Mouse (Mus musculus) v-Abl transformed pro-B cells (cell line): ENCODE data around the gene Ddi2.

Experiments
- in situ Hi-C, 2 experiments: fragments of 400-800 bp; cut with MboI; formaldehyde crosslinking; loops; one replicate each; pipeline ENCODE4 v1.15.1; 2025; ENCODE audit not compliant: unreplicated experiment in 2 of 2

Ddi2 gene

GRCm38 (mm10) chr4:141746578-141747346 lies 23.5 kb upstream of the Ddi2 start, which contains the start of gene Agmat:
Gene Agmat (plus strand): TSS chr4:141746672.
- in situ Hi-C loops = no loop called here

DNA sequence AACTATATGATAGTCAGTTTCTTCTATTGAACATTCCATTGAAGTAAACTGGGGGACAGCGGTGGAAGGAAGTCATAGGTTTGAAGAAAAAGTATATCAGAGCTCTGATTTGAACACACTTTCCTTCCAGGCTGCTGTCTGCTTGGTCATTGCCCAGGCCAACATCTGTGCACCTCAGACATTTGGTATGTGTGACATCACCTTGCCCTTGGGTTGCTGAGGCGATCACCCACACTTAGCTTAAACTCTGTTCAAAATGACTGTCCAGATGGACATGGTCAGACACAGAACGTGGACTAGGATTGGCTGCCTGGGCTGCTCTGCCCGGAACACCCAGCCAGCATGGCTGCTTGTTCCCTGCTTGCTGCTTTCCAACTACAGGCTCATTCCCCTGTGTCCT lies 19.2 kb upstream of the Ddi2 start:
- in situ Hi-C loops = no loop called here

GRCm38 (mm10) chr4:141741856-141742255 lies 18.6 kb upstream of the Ddi2 start:
- in situ Hi-C loops = no loop called here

GRCm38 (mm10) chr4:141738015-141738414 lies 14.8 kb upstream of the Ddi2 start:
- in situ Hi-C loops = loop anchor here in 1 of 2 experiments (5.0 kb wide), 1 partner anchor 44 kb away; no protein-coding TSS in a partner anchor

DNA sequence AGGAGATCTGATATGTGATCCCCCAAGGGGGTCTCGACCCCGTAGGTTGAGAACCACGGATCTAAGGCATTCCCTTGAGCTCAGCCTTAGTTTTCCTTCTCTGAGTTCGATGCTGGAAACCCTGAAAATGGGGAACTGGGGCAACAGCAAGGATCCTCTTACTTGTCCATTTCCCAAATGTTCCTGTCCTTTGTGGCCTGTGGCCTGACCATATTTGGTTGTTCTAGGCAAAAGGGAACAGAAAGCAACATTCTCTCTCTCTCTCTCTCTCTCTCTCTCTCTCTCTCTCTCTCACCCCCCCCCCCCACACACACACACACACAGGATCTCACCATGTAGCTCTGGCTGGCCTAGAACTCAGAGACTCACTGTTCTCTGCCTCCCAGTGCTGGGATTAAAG lies 13.6 kb upstream of the Ddi2 start:
- in situ Hi-C loops = loop anchor here in 1 of 2 experiments (5.0 kb wide), 1 partner anchor 45 kb away; no protein-coding TSS in a partner anchor

- in situ Hi-C loops = loop anchor here in 1 of 2 experiments (5.0 kb wide), 1 partner anchor 47 kb away; no protein-coding TSS in a partner anchor
Observed at GRCm38 (mm10) chr4:141735206-141735560, 12.0 kb upstream of the Ddi2 start.

- in situ Hi-C loops = loop anchor here in 1 of 2 experiments (5.0 kb wide), 1 partner anchor 48 kb away; no protein-coding TSS in a partner anchor
Observed at GRCm38 (mm10) chr4:141734446-141735205, 11.4 kb upstream of the Ddi2 start.

DNA sequence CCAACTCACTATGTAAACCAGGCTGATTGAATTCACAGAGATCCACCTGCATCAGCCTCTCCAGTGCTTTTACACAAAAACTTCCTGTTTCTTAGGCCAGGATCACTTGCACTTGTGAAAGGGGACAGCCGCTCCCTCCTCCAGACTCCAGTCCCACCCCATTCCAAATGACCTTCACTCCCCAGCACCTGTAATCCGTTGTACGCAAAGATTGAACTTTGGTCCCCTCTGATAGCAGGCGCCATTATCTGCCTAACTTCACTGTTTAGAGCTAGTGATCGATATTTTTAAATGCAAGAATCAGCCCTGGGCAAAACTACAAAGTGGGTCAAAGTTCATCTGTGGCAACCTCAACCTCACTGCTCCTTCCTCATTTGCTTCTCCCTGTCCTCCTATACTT lies 8.5 kb upstream of the Ddi2 start:
- in situ Hi-C loops = no loop called here

DNA sequence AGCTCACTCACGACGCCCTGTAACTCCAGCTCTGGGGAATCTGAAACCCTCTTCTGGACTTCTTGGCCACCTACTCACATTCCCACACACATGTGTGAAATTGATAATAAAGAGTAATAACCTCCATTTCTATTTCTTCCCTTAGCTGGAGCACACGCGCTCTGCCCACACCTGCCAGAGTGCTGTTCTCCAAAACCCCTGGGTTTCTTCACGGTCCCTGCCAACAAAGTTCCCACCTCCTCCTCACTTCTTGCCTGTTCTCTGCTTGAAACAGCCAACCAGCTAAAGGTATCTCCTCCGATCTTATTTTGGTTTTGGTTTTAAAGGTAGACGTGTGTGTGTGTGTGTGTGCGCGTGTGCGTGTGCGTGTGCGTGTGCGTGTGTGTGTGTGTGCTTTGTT lies 7.2 kb upstream of the Ddi2 start:
- in situ Hi-C loops = no loop called here

- in situ Hi-C loops = loop anchor here in 1 of 2 experiments (10.0 kb wide), 1 partner anchor 174 kb away; no protein-coding TSS in a partner anchor
Observed at GRCm38 (mm10) chr4:141729266-141729665, 6.0 kb upstream of the Ddi2 start.

GRCm38 (mm10) chr4:141725738-141726137 lies 2.5 kb upstream of the Ddi2 start:
- in situ Hi-C loops = loop anchor here in 1 of 2 experiments (10.0 kb wide), 1 partner anchor 171 kb away; no protein-coding TSS in a partner anchor

DNA sequence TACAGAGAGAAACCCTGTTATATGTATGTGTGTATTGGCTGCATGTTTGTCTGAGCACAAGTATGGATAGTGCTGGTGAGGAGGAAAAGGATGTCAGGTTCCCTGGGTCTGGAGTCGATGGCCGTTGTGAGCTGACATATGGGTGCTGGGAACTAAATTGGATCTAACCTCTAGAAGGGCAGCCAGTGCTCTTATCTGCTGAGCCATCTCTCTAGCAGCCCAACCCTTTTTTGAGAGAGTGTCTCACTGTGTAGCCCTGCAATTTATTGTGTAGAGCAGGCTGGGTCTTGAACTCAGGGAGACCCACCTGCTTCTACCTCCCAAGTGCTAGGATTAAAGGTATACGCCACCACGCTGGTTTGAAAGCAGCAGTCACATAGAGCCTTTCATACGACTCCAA lies 2.1 kb upstream of the Ddi2 start:
- in situ Hi-C loops = loop anchor here in 1 of 2 experiments (10.0 kb wide), 1 partner anchor 170 kb away; no protein-coding TSS in a partner anchor

DNA sequence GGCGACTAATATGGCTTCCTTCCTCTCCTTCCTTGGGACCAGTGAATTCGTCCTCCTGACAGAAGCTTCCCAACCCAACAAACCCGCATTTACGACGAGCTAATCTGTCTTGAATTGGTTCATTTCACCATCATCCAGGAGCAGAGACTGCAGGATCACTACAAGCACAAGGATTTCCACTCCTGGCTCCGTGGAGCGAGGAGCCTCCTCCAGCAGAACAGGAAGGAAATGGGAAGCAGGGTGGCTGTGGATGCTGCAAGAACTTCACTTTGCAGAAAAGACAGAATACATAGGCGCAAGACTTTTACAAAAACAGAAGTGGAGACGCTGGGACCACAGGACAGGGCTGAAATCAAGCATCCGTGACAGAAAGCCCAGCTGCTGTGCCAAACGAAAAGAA lies 1.4 kb upstream of the Ddi2 start:
- in situ Hi-C loops = loop anchor here in 1 of 2 experiments (5.0 to 10.0 kb wide), 2 partner anchors 68 to 170 kb away; partner anchors contain the start of genes Casp9 and Dnajc16

DNA sequence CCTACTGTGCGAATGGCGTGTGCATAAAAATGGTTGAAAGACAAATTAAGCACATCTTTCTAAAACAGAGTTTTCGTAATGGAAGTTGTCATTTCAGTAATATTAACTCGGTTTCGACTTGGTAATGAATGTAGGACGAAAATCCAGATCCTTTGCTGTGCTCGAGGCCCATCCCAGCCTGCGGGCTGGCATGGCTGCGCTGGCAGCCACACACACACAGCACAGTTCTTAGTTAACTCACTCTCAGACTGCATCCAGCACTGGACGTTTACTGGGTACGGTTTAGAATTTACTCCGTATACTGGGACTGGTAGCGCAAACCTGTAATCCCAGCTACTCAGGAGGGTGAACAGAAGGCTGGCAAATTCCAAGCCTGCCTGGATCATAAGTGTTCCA lies 452 bp upstream of the Ddi2 start:
- in situ Hi-C loops = loop anchor here in 1 of 2 experiments (5.0 to 10.0 kb wide), 2 partner anchors 69 to 169 kb away; partner anchors contain the start of genes Casp9 and Dnajc16

DNA sequence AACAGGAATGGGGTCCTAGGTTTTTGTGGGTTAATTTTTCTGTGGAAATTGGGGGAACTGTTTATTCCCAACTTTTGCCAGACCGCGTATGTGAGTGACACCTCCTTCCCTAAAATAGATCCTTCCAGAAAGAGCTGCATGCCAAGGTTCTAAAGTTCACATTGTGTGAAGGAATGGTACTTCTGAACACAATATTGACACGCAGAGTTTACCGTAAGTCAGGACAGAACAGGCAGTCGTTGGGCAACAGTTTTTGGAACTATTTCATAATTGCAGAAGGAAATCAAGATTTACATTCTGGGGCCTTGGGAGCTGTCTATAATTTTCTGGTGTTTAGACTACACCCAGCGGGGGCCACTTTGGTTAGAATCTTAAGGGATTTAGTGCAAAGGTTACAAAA lies 1.3 kb downstream of the Ddi2 start:
- in situ Hi-C loops = loop anchor here in 1 of 2 experiments (5.0 to 10.0 kb wide), 2 partner anchors 70 to 167 kb away; partner anchors contain the start of genes Casp9 and Dnajc16

DNA sequence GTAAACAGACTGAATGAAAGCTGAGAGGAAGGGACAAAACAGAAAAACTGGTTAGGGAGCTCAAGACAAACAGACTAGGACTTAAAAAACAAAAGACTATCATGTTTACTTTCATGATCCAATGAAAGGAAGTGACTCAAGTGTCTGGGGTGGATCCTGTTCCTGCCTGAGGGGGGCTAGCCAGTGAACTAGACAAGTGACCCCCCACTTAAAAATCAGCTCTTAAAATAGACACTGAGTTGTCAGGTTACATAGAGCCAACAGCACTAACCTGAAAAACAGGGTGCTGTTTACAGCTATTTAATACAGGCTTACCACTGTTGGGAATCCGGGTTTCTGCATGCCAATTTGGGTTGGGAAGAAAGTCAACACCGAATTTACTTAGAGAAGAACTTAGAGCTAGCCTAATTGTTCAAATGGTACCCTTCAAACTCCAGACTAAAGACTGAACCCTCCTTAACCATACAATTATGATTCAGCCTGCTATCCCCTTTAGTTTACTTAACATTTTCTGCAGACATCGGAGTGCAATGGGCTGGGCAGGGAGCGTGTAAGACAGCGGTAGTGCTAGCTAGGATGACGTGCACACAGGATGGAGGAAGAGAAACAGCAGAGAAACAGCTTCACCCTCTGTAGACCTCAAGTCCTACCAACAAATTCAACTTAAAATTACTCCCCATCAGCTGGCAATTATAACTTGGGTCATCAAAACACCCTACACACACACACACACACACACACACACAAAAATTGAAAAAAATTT lies 2.3 kb downstream of the Ddi2 start:
- in situ Hi-C loops = loop anchor here in 1 of 2 experiments (5.0 to 10.0 kb wide), 2 partner anchors 71 to 166 kb away; partner anchors contain the start of genes Casp9 and Dnajc16

GRCm38 (mm10) chr4:141719304-141719703 lies 3.9 kb downstream of the Ddi2 start:
- in situ Hi-C loops = no loop called here

- in situ Hi-C loops = no loop called here
Observed at GRCm38 (mm10) chr4:141717633-141718032, 5.6 kb downstream of the Ddi2 start.

DNA sequence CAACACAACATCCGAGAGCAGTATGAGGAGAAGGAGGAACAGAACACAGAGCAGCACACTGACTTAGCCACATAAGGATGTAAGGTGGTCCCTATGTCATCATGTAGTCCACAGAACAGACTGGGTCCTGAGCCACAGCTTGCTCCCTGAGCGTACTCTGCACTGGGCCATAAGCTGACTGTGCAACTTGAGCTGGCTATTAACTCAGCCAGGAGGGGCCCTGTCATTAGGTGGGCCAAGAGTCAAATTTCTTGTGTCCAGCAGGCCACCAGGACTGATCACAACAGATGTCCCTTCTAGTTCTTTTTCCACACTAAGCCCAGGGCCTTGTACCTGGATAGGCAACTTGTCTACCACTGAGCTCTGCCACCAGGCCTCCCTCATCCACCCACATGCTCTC lies 8.2 kb downstream of the Ddi2 start:
- in situ Hi-C loops = no loop called here

GRCm38 (mm10) chr4:141713598-141714142 lies 9.5 kb downstream of the Ddi2 start:
- in situ Hi-C loops = no loop called here
